Mouse (Mus musculus) erythroblast, embryonic 14.5 days (primary cell): ENCODE results near the gene Cyb5rl.

Experiments
- GATA1 ChIP-seq: IDR thresholded peaks from 2 replicates; pipeline ENCODE4 v1.6.1; 2012; ENCODE audit warnings: low read length, inconsistent platforms, mixed read lengths
- TAL1 ChIP-seq: IDR thresholded peaks from 3 replicates; pipeline ENCODE4 v1.6.1; 2012; ENCODE audit warnings: low read length, inconsistent platforms, mixed read lengths

- TF ChIP-seq GATA1 (no peak), TAL1 (no peak)
Measured at GRCm38 (mm10) chr4:107024899-107025298, 41.9 kb upstream of the Cyb5rl start.
